Mouse (Mus musculus) lung, embryonic 16.5 days (tissue): ENCODE data around the gene Fbxo27. TPM values are rescaled to one million over a fixed set of nuclear protein-coding genes. Genes with fewer than 3 reads are reported as not detected.
A peak's percentile ranks its signal among the peaks of the same experiment; 100 is the strongest.
"Not testable (repeated sequence)": the region's sequence is repeated elsewhere in the genome, so short reads cannot be mapped to it uniquely, and the experiment has no call there.

Experiments
- ATAC-seq: fragments of 200-750 bp; cut with Nextera tagmentation; 2 replicates; pipeline ENCODE4 v1.8.0; 2017; ENCODE audit warnings: low read depth, mild to moderate bottlenecking, moderate library complexity
- H3K27ac ChIP-seq: fragments of 300-500 bp; sonication (generic); 2 replicates; pipeline ENCODE4 v1.5.1; 2014; ENCODE audit warnings: mild to moderate bottlenecking, control low read depth, low read length
- H3K27me3 ChIP-seq: fragments of 300-500 bp; sonication (generic); 2 replicates; pipeline ENCODE4 v1.6.1; 2014; ENCODE audit warnings: low read depth, low read length, mixed read lengths; ENCODE audit not compliant: control insufficient read depth, insufficient read depth
- H3K36me3 ChIP-seq: fragments of 300-500 bp; sonication (generic); 2 replicates; pipeline ENCODE4 v1.6.1; 2014; ENCODE audit warnings: low read length; ENCODE audit not compliant: control insufficient read depth, insufficient read depth
- H3K4me1 ChIP-seq: fragments of 300-500 bp; sonication (generic); replicated peaks from 2 replicates; pipeline ENCODE4 v1.6.1; 2014; ENCODE audit warnings: low read length, mixed read lengths; ENCODE audit not compliant: control insufficient read depth, insufficient read depth
- H3K4me2 ChIP-seq: fragments of 300-500 bp; sonication (generic); 2 replicates; pipeline ENCODE4 v1.6.1; 2014; ENCODE audit warnings: low read depth, low read length, control low read depth
- H3K4me3 ChIP-seq: fragments of 300-500 bp; sonication (generic); 2 replicates; pipeline ENCODE4 v1.5.1; 2014; ENCODE audit warnings: mild to moderate bottlenecking, low read length, control low read depth
- H3K9ac ChIP-seq: fragments of 300-500 bp; sonication (generic); 2 replicates; pipeline ENCODE4 v1.6.1; 2014; ENCODE audit warnings: low read length, control low read depth
- H3K9me3 ChIP-seq: fragments of 300-500 bp; sonication (generic); 2 replicates; pipeline ENCODE4 v1.6.1; 2016; ENCODE audit warnings: low read length; ENCODE audit not compliant: control insufficient read depth
- WGBS: fragments of 180-500 bp; shearing (Covaris S2); extraction: QIAGEN DNeasy Blood & Tissue Kit; methylation state at CpG from one replicate; pipeline ENCODE4 v1.1.7; 2014; 5-methylcytosine and 5-hydroxymethylcytosine counted together
- polyA plus RNA-seq: library from polyadenylated mRNA; unstranded; fragments of >200 nt; fragmentation: Nextera tagmentation; extraction: Ambion mirVana; gene quantifications from 2 replicates; pipeline ENCODE4 v1.2.1, GENCODE M21; 2015

Fbxo27 gene
- polyA plus RNA-seq, 1 experiment from 2014 or later: 6.9 TPM

GRCm38 (mm10) chr7:28697277-28697676 lies 4.6 kb downstream of the Fbxo27 start:
- WGBS: 81% methylated on average over 11 of the region's 11 CpGs
- H3K36me3 ChIP-seq: no peaks in the 10 kb centered on the region
- H3K9me3 ChIP-seq: peaks cover 3% of the 10 kb centered on the region; the same call in 1 of the 2 replicates
- H3K9ac ChIP-seq: no peak overlapping the region
- ATAC-seq: no peak
- H3K4me1 ChIP-seq: 0 out of 2 replicates have a peak, but pooled peaks cover 7% of the 10 kb centered on the region
- no peak overlapping the region for H3K4me2 ChIP-seq
- H3K27me3 ChIP-seq: no peaks in the 10 kb centered on the region; the same call in 1 of the 2 replicates
- H3K4me3 ChIP-seq: no peak overlapping the region
- H3K27ac ChIP-seq: no peak overlapping the region

GRCm38 (mm10) chr7:28700269-28700668 lies 7.6 kb downstream of the Fbxo27 start:
- Histone ChIP-seq H3K4me1 (no peaks in the 10 kb centered on the region), H3K36me3 (no peaks in the 10 kb centered on the region), H3K4me2 (no peak overlapping the region), H3K9ac (no peak overlapping the region), H3K9me3 (peaks cover 3% of the 10 kb centered on the region; the same call in 1 of the 2 replicates), H3K27ac (no peak overlapping the region), H3K27me3 (no peaks in the 10 kb centered on the region), H3K4me3 (no peak overlapping the region)
- no peak for ATAC-seq
- WGBS: 95% methylated on average over 4 of the region's 4 CpGs

GRCm38 (mm10) chr7:28701306-28701705 lies 8.7 kb downstream of the Fbxo27 start:
- not testable (repeated sequence) for H3K27ac ChIP-seq, H3K9ac ChIP-seq, H3K36me3 ChIP-seq, H3K4me3 ChIP-seq, H3K9me3 ChIP-seq, ATAC-seq, H3K4me2 ChIP-seq, H3K27me3 ChIP-seq, H3K4me1 ChIP-seq
- WGBS: 92% methylated on average over 12 of the region's 12 CpGs

- WGBS: 49% methylated on average over 9 of the region's 9 CpGs
- no peaks in the 10 kb centered on the region for H3K36me3 ChIP-seq
- H3K4me3 ChIP-seq: no peak overlapping the region
- H3K27me3 ChIP-seq: no peaks in the 10 kb centered on the region
- no peak overlapping the region for H3K27ac ChIP-seq
- H3K4me2 ChIP-seq: no peak overlapping the region
- H3K9ac ChIP-seq: no peak overlapping the region
- peaks cover 3% of the 10 kb centered on the region; the same call in 1 of the 2 replicates for H3K9me3 ChIP-seq
- ATAC-seq: no peak
- H3K4me1 ChIP-seq: no peaks in the 10 kb centered on the region
These were observed 10.0 kb downstream of the Fbxo27 start for GRCm38 (mm10) chr7:28702601-28703143.

GRCm38 (mm10) chr7:28709454-28709853 lies 16.8 kb downstream of the Fbxo27 start:
- no peak for ATAC-seq
- H3K4me3 ChIP-seq: no peak overlapping the region
- no peaks in the 10 kb centered on the region for H3K36me3 ChIP-seq
- no peak overlapping the region for H3K9ac ChIP-seq
- H3K9me3 ChIP-seq: no peaks in the 10 kb centered on the region
- H3K4me1 ChIP-seq: no peaks in the 10 kb centered on the region
- H3K27ac ChIP-seq: no peak overlapping the region
- H3K27me3 ChIP-seq: no peaks in the 10 kb centered on the region
- no peak overlapping the region for H3K4me2 ChIP-seq

GRCm38 (mm10) chr7:28710962-28711361 lies 18.3 kb downstream of the Fbxo27 start:
- Histone ChIP-seq H3K36me3 (no peaks in the 10 kb centered on the region), H3K4me1 (no peaks in the 10 kb centered on the region), H3K9me3 (no peaks in the 10 kb centered on the region), H3K4me3 (no peak overlapping the region), H3K27me3 (no peaks in the 10 kb centered on the region), H3K4me2 (no peak overlapping the region), H3K9ac (no peak overlapping the region), H3K27ac (no peak overlapping the region)
- no peak for ATAC-seq
- 68% methylated on average over 3 of the region's 3 CpGs for WGBS

GRCm38 (mm10) chr7:28714667-28715066 lies 22.0 kb downstream of the Fbxo27 start:
- Histone ChIP-seq H3K9ac (no peak overlapping the region), H3K4me3 (no peak overlapping the region), H3K4me1 (peaks cover 5% of the 10 kb centered on the region; the same call in 1 of the 2 replicates), H3K27me3 (no peaks in the 10 kb centered on the region), H3K27ac (no peak overlapping the region), H3K9me3 (no peaks in the 10 kb centered on the region), H3K4me2 (no peak overlapping the region), H3K36me3 (no peaks in the 10 kb centered on the region)
- WGBS: 53% methylated on average over 5 of the region's 5 CpGs
- ATAC-seq: no peak

- Histone ChIP-seq H3K27me3 (no peaks in the 10 kb centered on the region), H3K9ac (no peak overlapping the region), H3K36me3 (no peaks in the 10 kb centered on the region), H3K9me3 (no peaks in the 10 kb centered on the region), H3K4me2 (no peak overlapping the region), H3K4me1 (peaks cover 5% of the 10 kb centered on the region; the same call in 1 of the 2 replicates), H3K27ac (no peak overlapping the region), H3K4me3 (no peak overlapping the region)
- ATAC-seq: no peak
- 93% methylated on average over 2 of the region's 2 CpGs for WGBS
These were observed 22.9 kb downstream of the Fbxo27 start for GRCm38 (mm10) chr7:28715598-28715997.

GRCm38 (mm10) chr7:28716590-28717281 lies 24.1 kb downstream of the Fbxo27 start, which contains the start of gene Fbxo17:
TSS of gene Fbxo17 (plus strand) at chr7:28716804.
- under 1% methylated on average over 34 of the region's 36 CpGs for WGBS
- Histone ChIP-seq H3K9me3 (no peaks in the 10 kb centered on the region), H3K4me2 (peak within 1 kb of the TSS; percentile 65), H3K4me3 (peak within 1 kb of the TSS; percentile 67), H3K36me3 (no peaks in the 10 kb centered on the region), H3K9ac (peak within 1 kb of the TSS; percentile 79), H3K27ac (peak within 1 kb of the TSS; percentile 64), H3K4me1 (peaks cover 5% of the 10 kb centered on the region; the same call in 1 of the 2 replicates), H3K27me3 (no peaks in the 10 kb centered on the region)
- ATAC-seq: peak; percentile 86
